Mouse (Mus musculus) liver, embryonic 13.5 days (tissue): ENCODE measurements at regions not wholly inside any gene's neighbourhood (a gene's known extent, or its start where the extent isn't known, plus 50 kb on each side); places are given as distances from the start of the nearest gene placed in this dataset. TPM values are rescaled to one million over a fixed set of nuclear protein-coding genes. Genes with fewer than 3 reads are reported as not detected.

Source experiments
- microRNA-seq: library from miRNA; unstranded; fragments of <30 nt; microRNA quantifications from one replicate; pipeline ENCODE4, GENCODE M21; 2016

Small RNAs in the stretch of these regions (microRNA-seq; reads per million reads assigned to microRNA genes)
- gene Gm25347, result not detected
